Mouse (Mus musculus) embryonic fibroblast, embryonic 13.5 days (primary cell): ENCODE data around the gene Acox3.

Source experiments
- CTCF ChIP-seq: IDR thresholded peaks from 2 replicates; pipeline ENCODE4 v1.5.1; 2011; ENCODE audit warnings: mild to moderate bottlenecking, control low read depth, low read length, moderate library complexity, borderline replicate concordance; ENCODE audit not compliant: insufficient read depth
- POLR2A ChIP-seq: IDR thresholded peaks from 2 replicates; pipeline ENCODE4 v1.6.1; 2011; ENCODE audit warnings: low read depth, mild to moderate bottlenecking, control low read depth, low read length, moderate library complexity

DNA sequence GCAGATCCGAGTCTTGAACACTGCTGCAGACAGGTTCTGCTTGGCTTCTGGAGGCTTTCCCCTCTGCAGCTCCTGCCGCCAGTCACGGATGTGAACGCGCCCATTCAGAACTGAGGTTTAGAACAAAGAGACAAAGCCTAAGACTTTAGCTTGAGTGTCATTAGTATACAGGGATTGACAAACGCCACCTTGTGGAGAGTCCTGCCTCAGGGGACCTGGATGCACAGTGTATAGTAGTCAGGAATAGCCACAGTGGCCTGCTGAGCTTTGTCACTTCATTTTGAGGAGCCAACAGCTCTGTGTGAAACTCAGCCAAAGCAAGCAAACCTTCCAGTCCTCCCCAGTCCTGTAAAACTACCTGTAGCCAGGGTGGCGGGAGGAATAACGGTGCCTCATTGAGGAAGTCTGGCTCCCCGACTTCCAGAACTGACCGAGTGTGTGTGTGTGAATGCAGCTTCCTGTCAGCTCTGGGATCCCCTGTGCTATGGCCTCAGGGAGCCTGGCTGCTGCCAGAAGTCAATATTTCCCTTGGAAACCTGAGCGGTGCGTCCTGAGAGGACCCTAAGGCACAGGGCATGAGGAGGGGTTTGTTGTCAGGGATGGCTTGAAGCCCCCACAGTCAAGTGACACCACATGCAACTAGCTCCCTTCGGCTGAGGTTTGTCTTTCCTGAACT is 24.8 kb upstream of the Acox3 start:
- TF ChIP-seq POLR2A: no peak
- no peak for TF ChIP-seq CTCF
